Mouse (Mus musculus): ENCODE measurements around the gene Ebf1. TPM values are rescaled to one million over a fixed set of nuclear protein-coding genes. Genes with fewer than 3 reads are reported as not detected.

The Ebf1 gene
- total and polyA plus RNA-seq, 2 experiments from 2014 or later, result 27.1 to 30.0 TPM

GRCm38 (mm10) chr11:44774411-44774810 lies 157.3 kb downstream of the Ebf1 start:
- H3K36me3 ChIP-seq (ENCODE audit: insufficient read depth, low read length), result no peaks in the 10 kb centered on the region
- peak; percentile 30; the same call in 1 of the 2 replicates for TF ChIP-seq CTCF (IDR thresholded peaks at IDR 0.05)
- H3K27ac ChIP-seq (ENCODE audit: low read depth, low read length), result no peak overlapping the region
- no peaks in the 10 kb centered on the region for H3K27me3 ChIP-seq (ENCODE audit: insufficient read depth, low read length)
- no peak overlapping the region for H3K4me2 ChIP-seq (ENCODE audit: low read depth, low read length, poor library complexity, severe bottlenecking)
- no peak for DNase-seq (ENCODE audit: low spot score)
- WGBS, result 79% methylated on average over 3 of the region's 3 CpGs
- no peaks in the 10 kb centered on the region for H3K9me3 ChIP-seq (ENCODE audit: low read length)
- no peak overlapping the region for H3K9ac ChIP-seq (replicated peaks; ENCODE audit: low read length, poor library complexity, severe bottlenecking)
- no peak overlapping the region for H3K4me3 ChIP-seq (ENCODE audit: low read depth, low read length)
- no peak for ATAC-seq (ENCODE audit: low FRiP score)
- H3K4me1 ChIP-seq (ENCODE audit: insufficient read depth, low read length), result no peaks in the 10 kb centered on the region

- Histone ChIP-seq H3K36me3 (ENCODE audit: insufficient read depth, low read length) (no peaks in the 10 kb centered on the region), H3K4me2 (ENCODE audit: low read depth, low read length, poor library complexity, severe bottlenecking) (no peak overlapping the region), H3K27me3 (ENCODE audit: insufficient read depth, low read length) (no peaks in the 10 kb centered on the region), H3K4me1 (ENCODE audit: insufficient read depth, low read length) (no peaks in the 10 kb centered on the region), H3K27ac (ENCODE audit: low read depth, low read length) (no peak overlapping the region), H3K9me3 (ENCODE audit: low read length) (no peaks in the 10 kb centered on the region), H3K9ac (replicated peaks; ENCODE audit: low read length, poor library complexity, severe bottlenecking) (no peak overlapping the region), H3K4me3 (ENCODE audit: low read depth, low read length) (no peak overlapping the region)
- WGBS, result 86% methylated on average over 2 of the region's 2 CpGs
- ATAC-seq (ENCODE audit: low FRiP score) (no peak), DNase-seq (ENCODE audit: low spot score) (no peak)
- TF ChIP-seq CTCF (IDR thresholded peaks at IDR 0.05), result no peak
Measured at GRCm38 (mm10) chr11:44775549-44775948, 158.4 kb downstream of the Ebf1 start.

GRCm38 (mm10) chr11:44776556-44776955 lies 159.4 kb downstream of the Ebf1 start:
- no peaks in the 10 kb centered on the region for H3K36me3 ChIP-seq (ENCODE audit: insufficient read depth, low read length)
- H3K4me3 ChIP-seq (ENCODE audit: low read depth, low read length), result no peak overlapping the region
- H3K27me3 ChIP-seq (ENCODE audit: insufficient read depth, low read length), result no peaks in the 10 kb centered on the region
- ATAC-seq (ENCODE audit: low FRiP score) (no peak), DNase-seq (ENCODE audit: low spot score) (no peak)
- 100% methylated on average over 1 of the region's 2 CpGs for WGBS
- H3K4me2 ChIP-seq (ENCODE audit: low read depth, low read length, poor library complexity, severe bottlenecking), result no peak overlapping the region
- no peaks in the 10 kb centered on the region for H3K4me1 ChIP-seq (ENCODE audit: insufficient read depth, low read length)
- H3K9ac ChIP-seq (replicated peaks; ENCODE audit: low read length, poor library complexity, severe bottlenecking), result no peak overlapping the region
- no peak overlapping the region for H3K27ac ChIP-seq (ENCODE audit: low read depth, low read length)
- no peaks in the 10 kb centered on the region for H3K9me3 ChIP-seq (ENCODE audit: low read length)
- no peak for TF ChIP-seq CTCF (IDR thresholded peaks at IDR 0.05)

GRCm38 (mm10) chr11:44777331-44778310 lies 160.5 kb downstream of the Ebf1 start:
- Histone ChIP-seq H3K9ac (replicated peaks; ENCODE audit: low read length, poor library complexity, severe bottlenecking) (no peak overlapping the region), H3K9me3 (ENCODE audit: low read length) (no peaks in the 10 kb centered on the region), H3K27me3 (ENCODE audit: insufficient read depth, low read length) (no peaks in the 10 kb centered on the region), H3K4me2 (ENCODE audit: low read depth, low read length, poor library complexity, severe bottlenecking) (no peak overlapping the region), H3K4me3 (ENCODE audit: low read depth, low read length) (no peak overlapping the region), H3K27ac (ENCODE audit: low read depth, low read length) (no peak overlapping the region), H3K36me3 (ENCODE audit: insufficient read depth, low read length) (no peaks in the 10 kb centered on the region), H3K4me1 (ENCODE audit: insufficient read depth, low read length) (no peaks in the 10 kb centered on the region)
- TF ChIP-seq CTCF (IDR thresholded peaks at IDR 0.05), result no peak
- DNase-seq (ENCODE audit: low spot score) (no peak), ATAC-seq (ENCODE audit: low FRiP score) (no peak)
- 13% methylated on average over 16 of the region's 16 CpGs for WGBS

GRCm38 (mm10) chr11:44779030-44779429 lies 161.9 kb downstream of the Ebf1 start:
- DNase-seq (ENCODE audit: low spot score) (no peak), ATAC-seq (ENCODE audit: low FRiP score) (no peak)
- Histone ChIP-seq H3K4me3 (ENCODE audit: low read depth, low read length) (no peak overlapping the region), H3K27ac (ENCODE audit: low read depth, low read length) (no peak overlapping the region), H3K9me3 (ENCODE audit: low read length) (no peaks in the 10 kb centered on the region), H3K4me2 (ENCODE audit: low read depth, low read length, poor library complexity, severe bottlenecking) (no peak overlapping the region), H3K36me3 (ENCODE audit: insufficient read depth, low read length) (no peaks in the 10 kb centered on the region), H3K27me3 (ENCODE audit: insufficient read depth, low read length) (no peaks in the 10 kb centered on the region), H3K9ac (replicated peaks; ENCODE audit: low read length, poor library complexity, severe bottlenecking) (no peak overlapping the region), H3K4me1 (ENCODE audit: insufficient read depth, low read length) (no peaks in the 10 kb centered on the region)
- 90% methylated on average over 1 of the region's 1 CpGs for WGBS
- TF ChIP-seq CTCF (IDR thresholded peaks at IDR 0.05), result no peak

Measured in midbrain, postnatal 0 days (tissue).